Mouse (Mus musculus) heart, embryonic 14.5 days (tissue): ENCODE measurements around the gene Clrn2. TPM values are rescaled to one million over a fixed set of nuclear protein-coding genes. Genes with fewer than 3 reads are reported as not detected.

Experiments used
- ATAC-seq: fragments of 200-750 bp; cut with Nextera tagmentation; 2 replicates; pipeline ENCODE4 v1.8.0; 2017; ENCODE audit warnings: low read depth, moderate TSS enrichment; ENCODE audit not compliant: insufficient number of reproducible peaks, insufficient read depth, low FRiP score
- H3K27ac ChIP-seq, 2 experiments: fragments of 200-500 bp in 1 of 2; fragments of 300-500 bp in 1 of 2; sonication (generic) in 1 of 2; replicated peaks in 1 of 2; 2 replicates each; pipeline ENCODE4 v1.5.1; 2012 to 2014; ENCODE audit warnings: low read depth in 2 of 2, low read length in 2 of 2, control low read depth in 1 of 2, mild to moderate bottlenecking in 1 of 2, mixed read lengths in 1 of 2; ENCODE audit not compliant: control insufficient read depth in 1 of 2, insufficient read depth in 1 of 2
- H3K27me3 ChIP-seq: fragments of 300-500 bp; sonication (generic); 2 replicates; pipeline ENCODE4 v1.6.1; 2014; ENCODE audit warnings: mild to moderate bottlenecking, low read length, control low read depth; ENCODE audit not compliant: control insufficient read depth, insufficient read depth
- H3K36me3 ChIP-seq: fragments of 300-500 bp; sonication (generic); 2 replicates; pipeline ENCODE4 v1.6.1; 2014; ENCODE audit warnings: mild to moderate bottlenecking, control low read depth, low read length, mixed read lengths; ENCODE audit not compliant: control insufficient read depth, insufficient read depth
- H3K4me1 ChIP-seq, 2 experiments: fragments of 200-500 bp in 1 of 2; fragments of 300-500 bp in 1 of 2; sonication (generic) in 1 of 2; 2 replicates each; pipeline ENCODE4 v1.6.1; 2012 to 2014; ENCODE audit warnings: low read length in 2 of 2, control low read depth in 1 of 2, mixed read lengths in 1 of 2; ENCODE audit not compliant: control insufficient read depth in 2 of 2, insufficient read depth in 2 of 2
- H3K4me2 ChIP-seq: fragments of 300-500 bp; sonication (generic); 2 replicates; pipeline ENCODE4 v1.6.1; 2014; ENCODE audit warnings: mild to moderate bottlenecking, low read length
- H3K4me3 ChIP-seq, 2 experiments: fragments of 200-500 bp in 1 of 2; fragments of 300-500 bp in 1 of 2; sonication (generic) in 1 of 2; 2 replicates each; pipeline ENCODE4 v1.5.1; 2012 to 2014; ENCODE audit warnings: low read length in 2 of 2, mild to moderate bottlenecking in 2 of 2, control low read depth in 1 of 2, low read depth in 1 of 2, moderate library complexity in 1 of 2; ENCODE audit not compliant: control insufficient read depth in 1 of 2, insufficient read depth in 1 of 2
- H3K9ac ChIP-seq: fragments of 300-500 bp; sonication (generic); 2 replicates; pipeline ENCODE4 v1.6.1; 2014; ENCODE audit warnings: mild to moderate bottlenecking, low read length
- H3K9me3 ChIP-seq: fragments of 300-500 bp; sonication (generic); 2 replicates; pipeline ENCODE4 v1.6.1; 2016; ENCODE audit warnings: low read length, control low read depth; ENCODE audit not compliant: control insufficient read depth
- WGBS: fragments of 180-500 bp; shearing (Covaris S2); extraction: QIAGEN DNeasy Blood & Tissue Kit; methylation state at CpG from one replicate; pipeline ENCODE4 v1.1.7; 2014; 5-methylcytosine and 5-hydroxymethylcytosine counted together
- polyA plus RNA-seq: library from polyadenylated mRNA; unstranded; fragments of >200 nt; fragmentation: Nextera tagmentation; extraction: Ambion mirVana; gene quantifications from 2 replicates; pipeline ENCODE4 v1.2.1, GENCODE M21; 2014

Clrn2 gene
- polyA plus RNA-seq, 1 experiment from 2014 or later = not detected

- 81% methylated on average over 3 of the region's 3 CpGs for WGBS
- no peak for ATAC-seq
These were observed 11.8 kb upstream of the Clrn2 start for GRCm38 (mm10) chr5:45441745-45442144.

GRCm38 (mm10) chr5:45444130-45444832 is 9.3 kb upstream of the Clrn2 start:
- no peak overlapping the region for H3K9ac ChIP-seq
- 83% methylated on average over 8 of the region's 8 CpGs for WGBS
- H3K4me1 ChIP-seq = peaks cover 7 to 11% of the 10 kb centered on the region in 2 experiments
- no peak overlapping the region for H3K27ac ChIP-seq
- H3K27me3 ChIP-seq = no peaks in the 10 kb centered on the region
- H3K4me3 ChIP-seq = no peak overlapping the region
- ATAC-seq = no peak
- H3K36me3 ChIP-seq = peaks cover 40% of the 10 kb centered on the region
- H3K4me2 ChIP-seq = no peak overlapping the region
- no peaks in the 10 kb centered on the region for H3K9me3 ChIP-seq

More at GRCm38 (mm10) chr5:45441745-45442144, 11.8 kb upstream of the Clrn2 start:
- Histone ChIP-seq H3K27me3 (no peaks in the 10 kb centered on the region), H3K36me3 (peaks cover 65% of the 10 kb centered on the region), H3K9me3 (no peaks in the 10 kb centered on the region), H3K9ac (no peak overlapping the region), H3K4me1 (peaks cover 0 to 3% of the 10 kb centered on the region in 2 experiments; a peak in 1 of 4 replicates), H3K4me2 (no peak overlapping the region), H3K27ac (no peak overlapping the region), H3K4me3 (no peak overlapping the region)

- WGBS = 52% methylated on average over 5 of the region's 5 CpGs
- Histone ChIP-seq H3K4me2 (peak overlapping the region; percentile 96), H3K36me3 (peaks cover 15% of the 10 kb centered on the region; the same call in 1 of the 2 replicates), H3K4me3 (no peak overlapping the region), H3K9me3 (no peaks in the 10 kb centered on the region), H3K4me1 (peaks cover 8 to 10% of the 10 kb centered on the region in 2 experiments), H3K27ac (no peak overlapping the region), H3K27me3 (no peaks in the 10 kb centered on the region), H3K9ac (peak overlapping the region; percentile 82)
- ATAC-seq = no peak
These were observed 4.9 kb upstream of the Clrn2 start for GRCm38 (mm10) chr5:45448676-45449075.

- H3K27me3 ChIP-seq = no peaks in the 10 kb centered on the region
These were observed 4.3 kb upstream of the Clrn2 start for GRCm38 (mm10) chr5:45449206-45449605.

GRCm38 (mm10) chr5:45449831-45450716 is 3.5 kb upstream of the Clrn2 start, which contains the start of gene Qdpr:
Qdpr (minus strand) TSS chr5:45450236.
- Histone ChIP-seq H3K9me3 (no peaks in the 10 kb centered on the region), H3K27ac (peak within 1 kb of the TSS; percentile 72 to 82), H3K36me3 (peaks cover 5% of the 10 kb centered on the region; the same call in 1 of the 2 replicates), H3K9ac (peak within 1 kb of the TSS; percentile 82), H3K4me1 (peaks cover 8 to 10% of the 10 kb centered on the region in 2 experiments), H3K4me3 (peak within 1 kb of the TSS; percentile 78 to 95), H3K4me2 (peak within 1 kb of the TSS; percentile 96), H3K27me3 (no peaks in the 10 kb centered on the region)
- under 1% methylated on average over 70 of the region's 70 CpGs for WGBS
- peak; percentile 100 for ATAC-seq

More at GRCm38 (mm10) chr5:45449206-45449605, 4.3 kb upstream of the Clrn2 start:
- ATAC-seq = no peak
- WGBS = 3% methylated on average over 8 of the region's 8 CpGs
- peak overlapping the region; percentile 82 for H3K9ac ChIP-seq
- H3K36me3 ChIP-seq = peaks cover 13% of the 10 kb centered on the region; the same call in 1 of the 2 replicates
- H3K4me3 ChIP-seq = peak overlapping the region; percentile 78 to 95
- peaks cover 8 to 10% of the 10 kb centered on the region in 2 experiments for H3K4me1 ChIP-seq
- H3K27ac ChIP-seq = peak overlapping the region in 1 of 2 experiments; percentile 82; a peak in 1 of 4 replicates
- peak overlapping the region; percentile 96 for H3K4me2 ChIP-seq
- H3K9me3 ChIP-seq = no peaks in the 10 kb centered on the region

GRCm38 (mm10) chr5:45454456-45454855 is 905 bp downstream of the Clrn2 start:
- no peaks in the 10 kb centered on the region for H3K36me3 ChIP-seq
- no peak overlapping the region for H3K4me2 ChIP-seq
- WGBS = 33% methylated on average over 9 of the region's 9 CpGs
- H3K27ac ChIP-seq = no peak overlapping the region
- peaks cover 0 to 2% of the 10 kb centered on the region in 2 experiments; a peak in 1 of 4 replicates for H3K4me1 ChIP-seq
- no peak overlapping the region for H3K9ac ChIP-seq
- no peaks in the 10 kb centered on the region for H3K27me3 ChIP-seq
- no peak overlapping the region for H3K4me3 ChIP-seq
- H3K9me3 ChIP-seq = no peaks in the 10 kb centered on the region
- ATAC-seq = no peak

GRCm38 (mm10) chr5:45472880-45473450 is 19.4 kb downstream of the Clrn2 start:
- H3K36me3 ChIP-seq = no peaks in the 10 kb centered on the region
- WGBS = 22% methylated on average over 7 of the region's 7 CpGs
- H3K9ac ChIP-seq = no peak overlapping the region
- H3K4me2 ChIP-seq = no peak overlapping the region
- no peaks in the 10 kb centered on the region for H3K9me3 ChIP-seq
- no peak overlapping the region for H3K4me3 ChIP-seq
- no peaks in the 10 kb centered on the region for H3K27me3 ChIP-seq
- no peaks in the 10 kb centered on the region; a peak in 1 of 4 replicates for H3K4me1 ChIP-seq
- no peak for ATAC-seq
- H3K27ac ChIP-seq = no peak overlapping the region
